ENCODE assay signal across 8 mouse cellular contexts in genomic region chr5:125133651-125134050, GRCm38 (mm10). TPM values are rescaled to one million over a fixed set of nuclear protein-coding genes. Genes with fewer than 3 reads are reported as not detected.
A peak's percentile ranks its signal among the peaks of the same experiment; 100 is the strongest.
DNase-seq lines count a peak whose midpoint lies in the region; ATAC-seq and TF ChIP-seq lines count a peak whose summit lies in the region.

No protein-coding gene starts in this region.

- H3K4me2 ChIP-seq in forebrain, postnatal 0 days (ENCODE audit: low read depth), result no peak overlapping the region
- H3K4me2 ChIP-seq in midbrain, embryonic 14.5 days (ENCODE audit: low read length), result no peak overlapping the region

- H3K9ac ChIP-seq in forebrain, postnatal 0 days, result no peak overlapping the region
- H3K9ac ChIP-seq in midbrain, embryonic 14.5 days (replicated peaks; ENCODE audit: low read length), result no peak overlapping the region

- H3K4me1 ChIP-seq in forebrain, postnatal 0 days (ENCODE audit: insufficient read depth), result peaks cover 45% of the 10 kb centered on the region
- peaks cover 74% of the 10 kb centered on the region for H3K4me1 ChIP-seq in midbrain, embryonic 14.5 days (ENCODE audit: control insufficient read depth, insufficient read depth, low read length)

- H3K9me3 ChIP-seq in forebrain, postnatal 0 days (ENCODE audit: low read length), result no peaks in the 10 kb centered on the region
- H3K9me3 ChIP-seq in midbrain, embryonic 14.5 days (ENCODE audit: control insufficient read depth, low read length), result no peaks in the 10 kb centered on the region

- DNase-seq in CD4-positive, CD25-positive, alpha-beta regulatory T cell, adult 2 months (ENCODE audit: low read depth, low spot score), result peak; percentile 20
- peak; percentile 55 for DNase-seq in layer of hippocampus, adult 9-11 months
- DNase-seq in layer of hippocampus, postnatal 10 days (ENCODE audit: low spot score in 2 of 2), result no peak
- peak; percentile 70 for DNase-seq in forebrain, postnatal 0 days
- peak; percentile 79 for DNase-seq in midbrain, embryonic 14.5 days
- DNase-seq in thymus, adult 18-20 months, result no peak

- H3K27ac ChIP-seq in forebrain, postnatal 0 days (ENCODE audit: low read depth, low read length), result peak overlapping the region; percentile 81
- peak overlapping the region; percentile 86 for H3K27ac ChIP-seq in midbrain, embryonic 14.5 days (replicated peaks; ENCODE audit: low read depth, low read length)

- ATAC-seq in CD4-positive, CD25-positive, alpha-beta regulatory T cell, adult 4 months, result no peak
- peak; percentile 33 for ATAC-seq in forebrain, postnatal 0 days
- ATAC-seq in midbrain, embryonic 14.5 days (ENCODE audit: low FRiP score, low TSS enrichment), result no peak
- ATAC-seq in megakaryocyte, adult 5-6 weeks (ENCODE audit: poor library complexity, severe bottlenecking), result no peak

- no peaks in the 10 kb centered on the region for H3K27me3 ChIP-seq in forebrain, postnatal 0 days (ENCODE audit: insufficient read depth, low read length)
- no peaks in the 10 kb centered on the region for H3K27me3 ChIP-seq in midbrain, embryonic 14.5 days (ENCODE audit: control insufficient read depth, insufficient read depth, low read length)

- WGBS in forebrain, postnatal 0 days, result 6% methylated on average over 4 of the region's 4 CpGs
- WGBS in midbrain, embryonic 14.5 days, result 13% methylated on average over 4 of the region's 4 CpGs

- TF ChIP-seq CTCF in forebrain, postnatal 0 days (IDR thresholded peaks at IDR 0.05; ENCODE audit: low read depth), result no peak

- H3K36me3 ChIP-seq in forebrain, postnatal 0 days (ENCODE audit: insufficient read depth), result no peaks in the 10 kb centered on the region
- no peaks in the 10 kb centered on the region for H3K36me3 ChIP-seq in midbrain, embryonic 14.5 days (ENCODE audit: control insufficient read depth, insufficient read depth, low read length)

- H3K4me3 ChIP-seq in forebrain, postnatal 0 days (ENCODE audit: low read depth, low read length), result no peak overlapping the region
- H3K4me3 ChIP-seq in midbrain, embryonic 14.5 days (replicated peaks; ENCODE audit: low read depth, low read length), result no peak overlapping the region

RNA-seq across cellular contexts. Expression of gene Ncor2, which starts 45.4 kb away (rescaled TPM):
- polyA plus RNA-seq in CD4-positive, CD25-positive, alpha-beta regulatory T cell, adult 4 months (2017; shearing (Covaris generic)), result 1 to 10 TPM; 4.0 to 6.1 TPM
- 100 to 1,000 TPM; 171 to 187 TPM for total RNA-seq in layer of hippocampus, postnatal 10 days (2021)
- 12.7 and 13.4 TPM in 2 replicates for total RNA-seq in forebrain, postnatal 0 days (2014; rRNA removed)
- 11.6 and 16.8 TPM in 2 replicates for polyA plus RNA-seq in forebrain, postnatal 0 days (2015; fragmentation: Nextera tagmentation; extraction: Ambion mirVana)
- polyA plus RNA-seq in midbrain, embryonic 14.5 days (2014; fragmentation: Nextera tagmentation; extraction: Ambion mirVana), result 23.7 and 24.0 TPM in 2 replicates
- 87.7 and 107 TPM in 2 replicates for total RNA-seq in megakaryocyte, adult 5-6 weeks (2015)
- total RNA-seq in megakaryocyte, adult 5-6 weeks (2017), result 15.0 and 21.5 TPM in 2 replicates

Comparison
In these comparisons a context has a peak if more than half of its experiments do, and no peak if none do; other contexts are left out.
1. DNase-seq: peak in CD4-positive, CD25-positive, alpha-beta regulatory T cell, adult 2 months (single experiment), layer of hippocampus, adult 9-11 months (single experiment), forebrain, postnatal 0 days (single experiment) and midbrain, embryonic 14.5 days (single experiment); none in layer of hippocampus, postnatal 10 days (0 of 2) and thymus, adult 18-20 months (0 of 2).